Mouse (Mus musculus) brown adipose tissue, adult 24 weeks (tissue): ENCODE measurements at regions not wholly inside any gene's neighbourhood (a gene's known extent, or its start where the extent isn't known, plus 50 kb on each side); places are given as distances from the start of the nearest gene placed in this dataset.
A peak's percentile ranks its signal among the peaks of the same experiment; 100 is the strongest.
"Not testable (repeated sequence)": the region's sequence is repeated elsewhere in the genome, so short reads cannot be mapped to it uniquely, and the experiment has no call there.

Source experiments
- H3K27ac ChIP-seq: fragments of 200-500 bp; replicated peaks from 2 replicates; pipeline ENCODE4 v1.5.1; 2012; ENCODE audit warnings: low read depth, mild to moderate bottlenecking, low read length
- H3K4me1 ChIP-seq: fragments of 200-500 bp; 2 replicates; pipeline ENCODE4 v1.6.1; 2012; ENCODE audit warnings: low read length, mixed read lengths; ENCODE audit not compliant: control insufficient read depth, insufficient read depth, insufficient read length
- H3K4me3 ChIP-seq: fragments of 200-500 bp; 2 replicates; pipeline ENCODE4 v1.5.1; 2012; ENCODE audit warnings: low read depth, mild to moderate bottlenecking, low read length, moderate library complexity; ENCODE audit not compliant: insufficient read depth

DNA sequence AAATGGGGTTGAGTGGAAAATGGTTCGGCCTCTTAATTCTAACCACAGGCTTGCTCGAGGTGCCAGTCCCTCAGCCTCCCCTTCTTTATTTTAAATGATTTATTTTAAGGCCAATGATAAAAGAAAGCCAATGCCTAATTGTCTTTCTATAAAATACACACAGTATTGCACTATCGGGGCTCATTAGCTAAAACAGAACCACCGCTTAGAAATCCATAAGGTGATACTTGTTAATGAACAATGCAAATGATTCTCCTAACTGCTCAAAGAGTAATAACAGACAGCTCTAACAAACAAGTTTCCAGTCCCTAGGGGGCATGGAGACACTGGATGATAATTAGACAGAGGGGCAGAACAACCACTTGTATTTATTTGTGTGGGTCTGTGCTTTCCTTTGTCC is 58.8 kb downstream of the Emx2 start:
- Histone ChIP-seq H3K4me3 (no peak overlapping the region), H3K27ac (no peak overlapping the region), H3K4me1 (no peaks in the 10 kb centered on the region)

GRCm38 (mm10) chr19:59519156-59519555 is 61.0 kb downstream of the Emx2 start:
- no peak overlapping the region for H3K27ac ChIP-seq
- H3K4me1 ChIP-seq, result no peaks in the 10 kb centered on the region
- no peak overlapping the region for H3K4me3 ChIP-seq

DNA sequence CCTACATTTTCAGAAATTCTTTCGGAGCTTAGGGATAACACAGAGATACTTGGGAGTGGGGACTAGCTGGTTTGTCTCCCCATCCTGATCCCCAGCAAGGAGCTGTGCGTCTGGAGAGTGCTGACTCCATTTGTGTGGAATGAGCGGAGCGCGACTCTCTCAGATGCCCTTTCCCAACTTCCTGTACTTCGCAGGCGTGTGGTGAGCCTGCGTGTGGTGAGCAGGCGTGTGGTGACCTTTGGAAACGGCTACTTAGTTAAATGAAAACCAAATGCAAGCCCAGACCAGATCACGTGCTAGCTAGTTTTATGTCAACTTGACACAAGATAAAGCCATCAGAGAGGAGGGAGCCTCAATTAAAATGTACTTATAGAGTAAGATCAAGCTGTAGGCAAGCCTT is 64.0 kb downstream of the Emx2 start:
- no peak overlapping the region for H3K27ac ChIP-seq
- no peaks in the 10 kb centered on the region for H3K4me1 ChIP-seq

DNA sequence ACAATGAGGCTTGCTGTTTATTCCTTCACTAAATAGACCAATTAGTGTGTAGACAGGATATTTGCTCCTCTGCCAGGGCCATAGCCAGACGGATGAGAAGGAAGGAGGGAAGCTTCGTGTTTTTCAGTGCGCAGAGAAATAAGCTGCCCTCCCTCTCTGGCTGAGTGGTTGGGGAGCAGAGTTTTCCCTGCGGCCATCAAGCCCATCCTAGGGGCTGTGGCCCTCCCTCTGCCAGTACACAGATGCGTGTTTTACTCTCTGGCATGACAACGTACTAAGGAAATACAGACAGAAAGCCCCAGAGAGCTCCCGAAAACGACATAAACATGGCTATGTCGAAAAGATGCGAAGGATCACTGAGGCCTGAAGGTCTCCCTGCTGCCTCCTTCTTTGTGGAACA is 65.2 kb downstream of the Emx2 start:
- Histone ChIP-seq H3K4me1 (no peaks in the 10 kb centered on the region), H3K4me3 (no peak overlapping the region), H3K27ac (no peak overlapping the region)

More for the DNA sequence above, 64.0 kb downstream of the Emx2 start:
- H3K4me3 ChIP-seq, result no peak overlapping the region

DNA sequence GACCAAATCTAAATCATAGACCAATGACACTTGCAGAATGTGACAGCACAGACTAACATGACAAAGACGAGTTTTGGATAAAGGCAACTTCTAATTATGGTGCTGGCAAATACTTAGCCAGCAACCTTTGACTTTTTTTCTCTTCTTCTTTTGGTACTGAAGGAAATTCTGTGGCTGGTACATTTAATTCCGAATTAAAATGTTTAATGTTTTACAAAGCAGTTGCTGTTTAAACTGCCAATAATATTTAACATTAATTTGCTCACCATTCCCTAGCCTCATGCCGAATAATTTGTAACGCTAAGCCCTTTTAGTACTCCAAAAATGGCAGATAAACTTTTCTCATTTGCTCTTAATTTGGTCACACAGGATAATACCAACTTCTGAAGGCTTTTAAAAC is 105.9 kb downstream of the Emx2 start:
- Histone ChIP-seq H3K4me3 (no peak overlapping the region), H3K4me1 (no peaks in the 10 kb centered on the region), H3K27ac (no peak overlapping the region)

GRCm38 (mm10) chr19:59568907-59569306 is 110.7 kb downstream of the Emx2 start:
- no peaks in the 10 kb centered on the region for H3K4me1 ChIP-seq
- no peak overlapping the region for H3K27ac ChIP-seq
- no peak overlapping the region for H3K4me3 ChIP-seq

GRCm38 (mm10) chr19:59569590-59569989 is 111.4 kb downstream of the Emx2 start:
- H3K4me3 ChIP-seq, H3K27ac ChIP-seq, H3K4me1 ChIP-seq: not testable (repeated sequence)

GRCm38 (mm10) chr19:59574346-59574745 is 116.2 kb downstream of the Emx2 start:
- no peak overlapping the region for H3K4me3 ChIP-seq
- H3K27ac ChIP-seq, result no peak overlapping the region
- H3K4me1 ChIP-seq, result no peaks in the 10 kb centered on the region

DNA sequence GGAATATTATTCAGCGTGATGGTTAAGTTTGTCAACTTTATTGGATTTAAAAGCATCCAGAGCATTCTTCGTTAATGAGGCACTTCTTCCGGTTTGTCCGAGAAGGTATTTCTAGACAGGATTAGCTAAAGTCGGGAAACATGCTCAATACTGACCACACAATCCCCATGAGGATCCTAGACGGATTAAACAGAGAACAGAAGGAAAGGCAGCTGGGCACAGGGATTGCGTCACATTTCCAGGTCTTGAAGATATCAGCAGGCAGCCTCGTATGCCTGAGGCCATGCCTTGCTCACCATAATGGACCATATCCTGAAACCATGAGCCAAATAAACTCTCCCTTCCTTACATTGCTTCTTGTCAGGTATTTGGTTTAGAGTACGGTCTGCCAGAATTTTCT is 119.7 kb downstream of the Emx2 start:
- Histone ChIP-seq H3K4me1 (no peaks in the 10 kb centered on the region), H3K4me3 (no peak overlapping the region), H3K27ac (no peak overlapping the region)

DNA sequence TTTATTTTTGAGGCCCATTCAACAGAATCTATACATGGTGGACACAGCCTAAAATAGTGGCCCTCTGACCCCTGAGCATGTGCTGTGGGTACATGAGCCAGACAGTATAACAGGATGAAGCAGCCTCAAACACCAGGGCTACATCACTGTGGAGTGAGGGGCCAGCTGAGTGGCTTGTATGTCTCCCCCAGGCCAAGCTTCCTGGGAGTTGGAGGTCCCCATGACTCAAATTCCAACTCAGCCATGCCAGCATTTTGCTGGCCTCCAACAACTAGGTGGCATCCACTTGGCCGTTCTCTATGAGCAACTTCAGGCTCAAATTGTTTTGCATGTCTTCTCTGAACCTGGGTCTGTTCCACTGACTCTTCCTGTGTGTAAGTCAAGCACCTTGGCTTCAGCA is 121.5 kb downstream of the Emx2 start:
- Histone ChIP-seq H3K4me3 (no peak overlapping the region), H3K27ac (no peak overlapping the region), H3K4me1 (no peaks in the 10 kb centered on the region)

DNA sequence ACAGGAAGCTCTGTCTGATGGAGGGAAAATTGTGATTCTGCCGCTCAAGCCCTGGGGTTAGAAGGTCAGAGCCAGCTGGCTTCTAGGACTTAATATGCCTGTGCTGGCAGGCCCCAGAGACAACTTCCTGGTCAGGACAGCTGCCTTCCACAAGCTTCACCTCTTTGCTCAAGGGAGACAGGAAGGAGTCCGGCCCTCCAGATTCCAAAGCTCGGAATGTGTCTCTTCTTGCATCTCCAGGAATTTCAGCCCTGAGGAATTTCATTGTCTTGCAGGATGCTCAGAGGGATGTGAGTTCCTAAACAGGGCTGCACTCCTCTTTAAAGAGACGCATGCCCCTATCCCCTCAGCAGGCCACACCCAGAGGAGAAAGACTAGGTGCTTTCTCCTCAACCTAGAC is 127.7 kb downstream of the Emx2 start:
- Histone ChIP-seq H3K27ac (no peak overlapping the region), H3K4me1 (no peaks in the 10 kb centered on the region), H3K4me3 (no peak overlapping the region)

GRCm38 (mm10) chr19:59587303-59587702 is 129.1 kb downstream of the Emx2 start:
- Histone ChIP-seq H3K4me1 (no peaks in the 10 kb centered on the region), H3K4me3 (no peak overlapping the region), H3K27ac (no peak overlapping the region)

DNA sequence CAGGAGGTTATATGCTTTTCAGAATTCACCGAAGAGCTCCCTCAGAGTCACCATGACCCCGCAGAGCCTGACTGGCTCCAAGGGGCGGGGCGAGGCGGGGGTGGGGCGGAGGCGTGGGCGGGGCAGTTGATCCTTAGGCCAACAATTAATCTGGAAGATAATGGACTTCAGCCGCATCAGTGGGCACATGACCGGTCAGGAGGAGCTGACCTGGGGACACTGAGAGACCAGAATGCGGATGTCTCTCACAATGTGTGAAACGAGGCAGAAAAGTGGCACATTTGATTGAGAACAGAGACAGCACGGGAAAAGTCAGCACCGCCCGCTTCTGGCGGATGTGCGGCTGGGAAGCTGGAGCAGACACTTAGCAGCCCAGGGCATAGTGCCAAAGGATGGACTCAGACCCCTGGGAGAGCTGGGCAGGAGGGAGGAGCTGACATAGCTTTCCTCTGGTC is 129.9 kb downstream of the Emx2 start:
- Histone ChIP-seq H3K27ac (no peak overlapping the region), H3K4me1 (no peaks in the 10 kb centered on the region), H3K4me3 (peak overlapping the region; percentile 17; the same call in 1 of the 2 replicates)

DNA sequence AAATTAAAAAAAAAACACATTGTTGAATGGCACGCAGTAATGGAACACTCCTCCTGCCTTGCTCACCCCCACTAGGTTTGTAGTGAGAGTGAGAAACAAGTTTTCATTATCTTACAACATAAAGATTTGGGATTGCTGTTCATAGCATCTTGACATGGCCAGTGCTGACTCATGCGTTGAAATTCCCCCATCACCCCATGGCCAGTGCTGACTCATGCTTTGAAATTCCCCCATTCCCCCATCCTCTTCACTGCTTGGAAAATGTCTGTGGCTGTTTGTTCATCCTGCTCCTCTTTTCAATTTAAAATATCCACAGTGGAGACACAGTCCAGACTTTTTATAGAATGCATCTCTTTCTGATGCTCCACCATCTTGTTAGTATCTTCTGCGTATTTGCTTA is 131.8 kb downstream of the Emx2 start:
- Histone ChIP-seq H3K27ac (no peak overlapping the region), H3K4me1 (no peaks in the 10 kb centered on the region), H3K4me3 (no peak overlapping the region)

DNA sequence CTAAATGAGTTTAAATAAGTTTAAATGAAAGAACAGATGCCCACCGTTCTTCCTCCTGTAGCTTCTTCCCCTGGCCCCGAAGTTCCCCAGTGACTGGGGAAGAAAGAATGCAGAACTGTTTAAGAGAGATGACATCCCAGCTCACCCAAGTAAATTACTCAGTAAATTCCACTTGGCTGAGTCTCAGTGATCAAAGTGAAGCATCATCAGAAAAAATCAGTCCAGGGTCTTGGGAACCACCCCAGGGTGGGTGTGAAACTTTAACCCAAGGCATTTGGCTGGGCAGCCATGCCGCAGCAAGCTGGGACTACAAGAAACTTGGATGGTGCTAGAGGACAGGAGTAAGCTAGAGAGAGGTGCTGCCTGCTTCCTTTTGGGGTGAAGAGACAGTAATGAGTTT is 133.9 kb downstream of the Emx2 start:
- no peak overlapping the region for H3K27ac ChIP-seq
- no peaks in the 10 kb centered on the region for H3K4me1 ChIP-seq
- no peak overlapping the region for H3K4me3 ChIP-seq

DNA sequence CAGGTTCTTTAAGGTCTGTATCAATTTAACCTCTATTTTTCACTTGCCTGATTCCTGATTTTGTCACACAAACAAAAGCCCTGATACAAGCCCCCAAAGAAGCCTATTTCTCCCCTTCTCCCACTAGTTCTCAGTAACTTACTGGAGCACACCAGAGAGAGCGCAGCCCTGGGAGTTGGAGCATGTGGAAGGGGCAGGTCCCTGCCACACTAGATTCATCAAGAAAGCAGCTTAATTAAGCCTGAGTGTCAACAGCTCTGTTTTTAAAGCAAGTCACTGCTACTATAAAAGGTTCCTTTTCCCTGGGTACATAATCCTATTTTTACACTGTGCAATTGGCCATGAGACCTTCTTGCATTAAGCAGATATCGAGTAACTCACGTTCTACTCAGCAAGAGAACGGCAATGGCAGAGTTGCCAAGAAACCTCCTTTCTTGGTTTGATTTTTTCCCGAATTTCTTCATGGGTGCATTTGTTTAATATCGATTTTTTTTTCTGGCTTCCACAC is 166.2 kb downstream of the Emx2 start:
- Histone ChIP-seq H3K4me1 (no peaks in the 10 kb centered on the region), H3K27ac (no peak overlapping the region), H3K4me3 (no peak overlapping the region)

DNA sequence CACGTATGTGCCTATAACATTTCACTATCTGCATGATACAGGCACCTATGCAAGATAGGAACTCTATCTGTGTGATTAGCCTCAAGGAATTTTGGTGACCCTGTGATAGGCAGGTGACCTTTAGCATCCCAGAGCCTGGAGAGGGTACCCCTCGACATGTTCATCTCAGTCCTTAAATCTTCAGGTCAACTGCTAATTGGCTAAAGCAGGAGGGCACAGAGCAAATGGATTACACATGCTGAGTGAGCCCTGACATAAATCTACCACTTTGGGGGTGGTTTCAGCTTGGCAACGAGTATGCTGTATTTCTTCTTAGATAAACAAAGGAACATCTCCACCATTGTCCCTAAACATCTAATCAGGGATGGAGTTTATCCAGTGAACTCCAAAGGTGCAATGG is 169.5 kb downstream of the Emx2 start:
- H3K4me1 ChIP-seq, result no peaks in the 10 kb centered on the region
- H3K4me3 ChIP-seq, result no peak overlapping the region
- H3K27ac ChIP-seq, result no peak overlapping the region
